Mouse (Mus musculus): ENCODE measurements around the gene Ncl.

DNA sequence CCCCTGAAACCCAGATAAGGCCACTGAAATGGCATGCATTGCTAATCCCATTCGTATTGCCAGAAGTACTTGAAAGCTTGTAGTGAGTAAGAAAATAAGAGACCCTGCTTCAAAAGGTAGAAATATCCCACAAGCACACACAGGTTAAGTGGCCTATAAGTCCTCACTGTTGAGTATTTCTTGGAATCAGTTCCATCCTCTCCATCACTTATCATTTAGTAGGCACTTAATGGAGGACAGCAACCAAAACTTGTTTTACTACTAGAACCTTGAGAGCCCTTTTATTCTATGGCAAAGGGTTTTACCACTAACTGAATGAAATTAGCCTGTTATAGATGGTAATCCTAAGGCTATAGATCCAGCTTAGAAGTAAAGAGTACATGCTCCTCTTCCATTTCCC, 11.1 kb downstream of the Ncl start:
- TF ChIP-seq GATA1 (IDR thresholded peaks at IDR 0.05; ENCODE audit: borderline replicate concordance, low read length): no peak
- TF ChIP-seq FLI1 (IDR thresholded peaks at IDR 0.05; ENCODE audit: low read length): no peak
